Mouse (Mus musculus) lung, embryonic 16.5 days (tissue): ENCODE measurements at regions not wholly inside any gene's neighbourhood (a gene's known extent, or its start where the extent isn't known, plus 50 kb on each side); places are given as distances from the start of the nearest gene placed in this dataset.

Source experiments
- ATAC-seq: fragments of 200-750 bp; cut with Nextera tagmentation; 2 replicates; pipeline ENCODE4 v1.8.0; 2017; ENCODE audit warnings: low read depth, mild to moderate bottlenecking, moderate library complexity
- H3K27ac ChIP-seq: fragments of 300-500 bp; sonication (generic); 2 replicates; pipeline ENCODE4 v1.5.1; 2014; ENCODE audit warnings: mild to moderate bottlenecking, control low read depth, low read length
- H3K27me3 ChIP-seq: fragments of 300-500 bp; sonication (generic); 2 replicates; pipeline ENCODE4 v1.6.1; 2014; ENCODE audit warnings: low read depth, low read length, mixed read lengths; ENCODE audit not compliant: control insufficient read depth, insufficient read depth
- H3K36me3 ChIP-seq: fragments of 300-500 bp; sonication (generic); 2 replicates; pipeline ENCODE4 v1.6.1; 2014; ENCODE audit warnings: low read length; ENCODE audit not compliant: control insufficient read depth, insufficient read depth
- H3K4me1 ChIP-seq: fragments of 300-500 bp; sonication (generic); replicated peaks from 2 replicates; pipeline ENCODE4 v1.6.1; 2014; ENCODE audit warnings: low read length, mixed read lengths; ENCODE audit not compliant: control insufficient read depth, insufficient read depth
- H3K4me2 ChIP-seq: fragments of 300-500 bp; sonication (generic); 2 replicates; pipeline ENCODE4 v1.6.1; 2014; ENCODE audit warnings: low read depth, low read length, control low read depth
- H3K4me3 ChIP-seq: fragments of 300-500 bp; sonication (generic); 2 replicates; pipeline ENCODE4 v1.5.1; 2014; ENCODE audit warnings: mild to moderate bottlenecking, low read length, control low read depth
- H3K9ac ChIP-seq: fragments of 300-500 bp; sonication (generic); 2 replicates; pipeline ENCODE4 v1.6.1; 2014; ENCODE audit warnings: low read length, control low read depth
- H3K9me3 ChIP-seq: fragments of 300-500 bp; sonication (generic); 2 replicates; pipeline ENCODE4 v1.6.1; 2016; ENCODE audit warnings: low read length; ENCODE audit not compliant: control insufficient read depth
- WGBS: fragments of 180-500 bp; shearing (Covaris S2); extraction: QIAGEN DNeasy Blood & Tissue Kit; methylation state at CpG from one replicate; pipeline ENCODE4 v1.1.7; 2014; 5-methylcytosine and 5-hydroxymethylcytosine counted together

DNA sequence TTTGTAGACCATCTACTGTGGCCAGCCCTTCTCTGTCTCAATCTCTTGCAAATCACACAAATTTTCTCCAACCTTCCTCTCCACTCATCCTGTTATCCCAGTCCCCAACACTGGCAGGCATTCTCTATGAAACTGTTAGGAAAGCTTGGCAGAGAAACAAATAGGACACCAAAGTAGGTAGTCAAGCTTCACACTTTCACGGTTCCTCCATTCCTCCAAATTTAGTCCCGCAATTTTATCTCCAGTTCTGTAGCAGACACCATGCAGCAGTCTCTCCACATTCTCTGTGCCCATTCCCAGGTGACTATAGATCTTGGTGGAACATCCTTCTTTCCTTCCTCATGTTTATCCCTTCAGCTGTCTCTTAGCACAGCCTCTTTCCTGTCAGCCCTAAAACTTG is 856.9 kb downstream of the Zpld1 start:
- Histone ChIP-seq H3K27me3 (no peaks in the 10 kb centered on the region), H3K9me3 (no peaks in the 10 kb centered on the region), H3K4me3 (no peak overlapping the region), H3K27ac (no peak overlapping the region), H3K9ac (no peak overlapping the region), H3K4me2 (no peak overlapping the region), H3K4me1 (no peaks in the 10 kb centered on the region), H3K36me3 (no peaks in the 10 kb centered on the region)
- ATAC-seq, result no peak
- 85% methylated on average over 2 of the region's 2 CpGs for WGBS

DNA sequence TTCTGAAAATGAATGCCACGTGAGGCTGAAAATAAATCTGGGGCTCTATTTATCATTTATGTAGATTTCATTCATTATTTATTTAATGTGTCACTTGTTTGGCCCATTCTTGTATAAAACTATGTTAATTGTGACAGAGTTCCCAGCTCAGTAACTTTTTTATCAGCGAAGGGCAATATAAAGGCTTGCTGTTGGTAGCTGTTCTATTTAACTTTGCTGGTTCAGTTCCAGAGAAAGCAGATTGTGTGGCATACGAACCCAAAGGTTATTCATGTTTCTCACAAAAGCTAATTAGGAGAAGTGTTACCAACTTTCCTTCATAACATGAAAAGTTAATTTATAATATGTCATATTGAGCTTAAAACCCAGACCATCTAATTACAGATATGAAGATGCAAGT is 891.1 kb downstream of the Zpld1 start:
- no peaks in the 10 kb centered on the region for H3K36me3 ChIP-seq
- WGBS, result 75% methylated on average over 3 of the region's 3 CpGs
- H3K4me3 ChIP-seq, result no peak overlapping the region
- ATAC-seq, result no peak
- no peaks in the 10 kb centered on the region for H3K4me1 ChIP-seq
- H3K9ac ChIP-seq, result no peak overlapping the region
- H3K27me3 ChIP-seq, result no peaks in the 10 kb centered on the region
- no peak overlapping the region for H3K27ac ChIP-seq
- no peaks in the 10 kb centered on the region for H3K9me3 ChIP-seq
- H3K4me2 ChIP-seq, result no peak overlapping the region

DNA sequence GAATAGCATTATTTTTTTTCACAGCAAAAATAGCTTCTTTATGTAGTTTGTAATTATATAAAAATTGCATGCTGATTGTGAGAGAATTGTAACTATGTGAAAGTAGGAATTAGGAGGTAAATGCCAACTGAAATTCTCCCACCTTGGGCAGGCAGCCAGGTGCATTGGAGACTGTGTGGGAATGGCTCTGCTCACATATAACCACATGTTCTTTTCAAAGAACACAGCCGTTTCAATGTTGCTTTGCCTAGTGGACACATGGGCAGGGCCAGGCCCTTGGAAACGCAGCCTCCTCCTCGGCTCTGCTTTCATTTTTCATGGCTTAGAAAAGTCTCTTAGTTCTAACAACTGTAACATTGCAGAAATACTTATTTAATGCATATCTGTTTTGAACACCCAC is 913.8 kb downstream of the Zpld1 start:
- Histone ChIP-seq H3K9ac (no peak overlapping the region), H3K4me2 (no peak overlapping the region), H3K9me3 (no peaks in the 10 kb centered on the region), H3K27ac (no peak overlapping the region), H3K4me1 (no peaks in the 10 kb centered on the region), H3K4me3 (no peak overlapping the region), H3K27me3 (no peaks in the 10 kb centered on the region), H3K36me3 (no peaks in the 10 kb centered on the region)
- WGBS, result 57% methylated on average over 3 of the region's 3 CpGs
- ATAC-seq, result no peak

DNA sequence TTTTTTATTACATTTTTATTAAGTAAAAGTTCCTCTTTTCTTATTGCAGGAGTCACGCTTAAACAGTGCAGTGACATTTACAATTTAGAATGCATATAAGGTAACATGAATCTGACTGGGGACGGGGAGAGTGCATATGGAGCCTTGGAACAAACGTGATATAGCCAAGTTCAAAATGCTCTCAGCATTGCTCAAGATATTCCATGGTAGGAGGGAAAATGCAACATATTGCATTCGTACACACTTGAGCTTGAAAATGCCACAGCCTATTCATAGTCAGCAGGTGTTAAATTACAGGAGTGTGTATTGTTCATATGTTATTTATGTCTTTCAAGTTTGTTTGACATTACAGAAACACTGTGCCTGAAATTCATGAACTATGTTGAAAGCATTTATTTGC is 922.8 kb downstream of the Zpld1 start:
- Histone ChIP-seq H3K27me3 (no peaks in the 10 kb centered on the region), H3K4me2 (no peak overlapping the region), H3K9me3 (no peaks in the 10 kb centered on the region), H3K4me3 (no peak overlapping the region), H3K36me3 (no peaks in the 10 kb centered on the region), H3K27ac (no peak overlapping the region), H3K4me1 (no peaks in the 10 kb centered on the region), H3K9ac (no peak overlapping the region)
- 67% methylated on average over 4 of the region's 4 CpGs for WGBS
- no peak for ATAC-seq

DNA sequence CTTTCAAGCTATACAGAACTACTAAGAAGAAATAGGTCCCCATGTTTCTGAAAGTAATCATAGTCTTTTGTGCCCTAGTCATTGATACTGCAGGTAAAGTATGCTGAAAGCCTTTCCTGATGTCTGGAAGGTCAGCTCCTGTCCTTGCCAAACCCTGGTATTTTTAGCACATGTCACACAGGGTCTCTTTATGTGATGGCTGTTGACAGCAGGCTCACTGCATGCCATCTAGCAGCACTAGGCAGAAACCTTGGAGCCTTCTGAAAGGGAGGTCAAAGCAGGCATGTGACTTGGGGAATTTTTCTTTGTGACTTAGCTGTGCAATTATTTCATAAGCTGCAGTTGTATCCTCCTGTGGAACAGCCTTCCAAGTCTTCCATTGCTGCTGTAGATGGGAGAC is 943.4 kb downstream of the Zpld1 start:
- Histone ChIP-seq H3K9me3 (no peaks in the 10 kb centered on the region), H3K9ac (no peak overlapping the region), H3K4me1 (no peaks in the 10 kb centered on the region), H3K4me2 (no peak overlapping the region), H3K27ac (no peak overlapping the region), H3K36me3 (no peaks in the 10 kb centered on the region), H3K4me3 (no peak overlapping the region), H3K27me3 (no peaks in the 10 kb centered on the region)
- no peak for ATAC-seq

DNA sequence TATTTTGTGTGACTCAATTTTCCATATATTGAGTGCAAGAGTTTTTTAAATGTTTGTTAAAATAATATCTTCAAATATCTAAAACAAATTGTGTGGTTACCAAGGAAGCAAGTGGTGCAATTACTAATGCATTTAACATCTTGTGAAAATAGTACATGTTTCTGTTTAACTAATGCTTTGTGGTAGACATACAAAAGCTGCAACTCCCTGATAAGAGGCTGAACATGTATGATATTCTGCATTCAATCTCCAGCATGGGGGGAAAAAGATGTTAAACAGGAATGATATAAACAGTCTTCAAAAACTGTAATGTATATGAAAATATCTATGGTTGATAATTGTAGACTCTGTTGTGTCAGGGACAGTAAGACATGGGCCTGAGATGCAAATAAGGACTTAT is 949.0 kb downstream of the Zpld1 start:
- no peak overlapping the region for H3K27ac ChIP-seq
- ATAC-seq, result no peak
- no peak overlapping the region for H3K4me3 ChIP-seq
- no peaks in the 10 kb centered on the region for H3K27me3 ChIP-seq
- no peaks in the 10 kb centered on the region for H3K9me3 ChIP-seq
- no peak overlapping the region for H3K9ac ChIP-seq
- H3K4me1 ChIP-seq, result 0 out of 2 replicates have a peak, but pooled peaks cover 2% of the 10 kb centered on the region
- H3K36me3 ChIP-seq, result no peaks in the 10 kb centered on the region
- H3K4me2 ChIP-seq, result no peak overlapping the region

DNA sequence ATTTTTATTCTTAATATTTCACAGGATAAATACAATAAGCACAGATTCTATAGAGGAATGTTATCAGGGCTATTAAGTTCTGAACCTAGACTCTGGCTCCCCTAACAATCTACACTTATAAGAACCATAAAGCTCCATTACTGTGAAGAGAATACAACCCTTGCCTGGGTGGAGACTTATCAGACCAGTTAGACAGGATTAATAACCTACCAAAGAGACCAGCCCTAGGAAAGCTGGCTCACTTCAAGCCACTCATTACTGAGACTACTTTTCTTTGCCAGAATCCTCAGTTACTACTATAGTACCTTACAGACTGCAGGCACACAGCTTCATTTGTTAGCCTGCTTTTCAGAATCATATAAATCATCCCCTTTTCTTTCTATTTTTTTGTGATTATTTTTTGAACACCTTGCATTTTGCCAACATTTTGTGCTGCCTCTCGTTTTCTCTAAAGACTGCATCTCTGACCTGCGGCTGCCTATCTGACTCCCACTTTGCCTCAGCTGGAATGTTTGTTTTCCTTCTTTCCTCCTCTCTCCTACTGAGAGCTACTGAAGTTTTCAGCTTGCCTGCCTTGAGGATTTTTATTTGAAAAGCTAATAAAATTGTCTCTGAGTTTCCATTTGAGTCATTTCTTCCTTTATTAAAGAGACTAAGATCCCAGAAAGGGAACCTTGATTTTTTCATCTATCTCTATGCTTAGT is 951.5 kb downstream of the Zpld1 start:
- 0 out of 2 replicates have a peak, but pooled peaks cover 2% of the 10 kb centered on the region for H3K4me1 ChIP-seq
- H3K9me3 ChIP-seq, result no peaks in the 10 kb centered on the region
- H3K27ac ChIP-seq, result peak overlapping the region; percentile 76
- peak overlapping the region; percentile 36; the same call in 1 of the 2 replicates for H3K4me2 ChIP-seq
- H3K4me3 ChIP-seq, result no peak overlapping the region
- peak; percentile 96 for ATAC-seq
- WGBS, result 28% methylated on average over 2 of the region's 2 CpGs
- no peaks in the 10 kb centered on the region for H3K27me3 ChIP-seq
- H3K36me3 ChIP-seq, result no peaks in the 10 kb centered on the region
- H3K9ac ChIP-seq, result no peak overlapping the region
